Mouse (Mus musculus) cerebellum, postnatal 10 days (tissue): ENCODE data around the gene U2af1.
"Not testable (repeated sequence)": the region's sequence is repeated elsewhere in the genome, so short reads cannot be mapped to it uniquely, and the experiment has no call there.

ENCODE experiments used
- DNase-seq, 2 experiments: peaks; one replicate each; pipeline ENCODE4 v3.0.0; 2021; ENCODE audit warnings: mixed read lengths in 2 of 2

Gene U2af1

DNA sequence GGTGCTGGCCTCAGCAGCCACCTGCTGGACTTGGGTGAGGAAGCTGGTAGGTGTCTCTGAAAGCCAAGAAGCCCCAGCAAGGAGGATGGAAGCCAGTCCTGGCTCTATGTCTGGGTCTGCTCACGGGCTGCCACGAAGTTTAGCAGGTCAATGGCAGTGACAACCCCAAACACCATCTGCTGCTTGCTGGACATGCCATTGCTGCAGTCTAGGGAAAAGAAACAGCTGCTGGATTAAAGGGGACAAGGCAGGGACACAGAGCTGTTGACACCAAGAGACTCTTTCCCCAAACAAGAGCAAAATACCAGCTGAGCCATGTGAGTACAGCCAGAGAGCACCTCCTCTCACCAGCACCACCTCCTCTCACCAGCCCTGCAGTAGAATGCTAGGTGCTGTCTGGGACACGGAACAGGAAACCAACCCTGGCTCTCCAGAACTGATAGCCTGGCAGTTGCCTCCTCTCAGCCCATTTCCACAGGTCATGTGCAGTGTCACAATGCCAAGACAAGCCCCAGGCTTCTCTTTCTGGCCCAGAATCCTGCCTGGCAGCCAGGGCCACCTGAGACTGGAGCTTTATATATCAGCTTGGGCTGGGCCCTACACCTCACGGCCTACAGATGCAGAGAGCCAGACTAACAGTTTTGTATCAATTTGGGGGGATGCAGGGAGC, 45.5 kb downstream of the U2af1 start:
- DNase-seq = peak; percentile 47 to 53

- DNase-seq = no peak
Observed at GRCm38 (mm10) chr17:31609895-31610294, 48.8 kb downstream of the U2af1 start.

DNA sequence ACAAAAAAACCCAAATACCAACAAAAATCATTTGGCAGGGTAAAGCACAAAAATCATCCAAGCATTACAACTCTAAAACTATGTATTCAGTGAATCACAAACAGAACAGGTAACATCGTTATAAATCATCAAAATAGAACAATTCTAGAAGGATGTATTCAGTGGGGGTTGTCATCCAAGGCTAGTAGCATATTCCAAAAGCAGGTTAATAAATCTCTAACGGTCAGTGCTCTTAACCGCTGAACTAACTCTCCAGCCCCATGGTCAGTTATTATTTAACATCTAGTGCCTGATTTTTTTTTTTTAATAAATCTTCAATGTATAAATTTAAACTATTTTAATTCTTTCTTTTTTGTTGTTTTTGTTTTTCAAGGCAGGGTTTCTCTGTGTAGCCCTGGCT, 49.5 kb downstream of the U2af1 start:
- not testable (repeated sequence) for DNase-seq

GRCm38 (mm10) chr17:31607256-31607951, 51.3 kb downstream of the U2af1 start:
- no peak for DNase-seq

DNA sequence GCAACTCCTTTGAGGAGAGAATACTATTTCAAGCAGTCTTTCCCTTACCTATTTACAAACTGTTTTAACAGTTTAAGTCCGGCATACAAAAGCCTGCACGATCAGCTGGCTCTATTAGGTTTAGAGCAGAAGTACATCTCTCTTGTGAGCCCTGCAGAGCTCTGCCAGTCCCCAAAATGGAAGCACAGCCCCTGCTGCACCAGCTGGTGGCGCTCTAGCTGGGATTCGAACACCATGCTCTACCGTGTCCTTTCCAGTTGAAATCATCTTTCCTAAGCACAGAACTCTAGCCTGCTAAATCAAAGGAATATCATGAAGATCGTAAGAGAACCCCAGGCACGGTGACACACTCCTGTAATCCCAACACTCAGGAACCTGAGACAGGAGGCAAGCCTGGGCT, 52.3 kb downstream of the U2af1 start:
- peak in 1 of 2 experiments; percentile 33 for DNase-seq

GRCm38 (mm10) chr17:31598593-31598992, 60.1 kb downstream of the U2af1 start:
- no peak for DNase-seq

DNA sequence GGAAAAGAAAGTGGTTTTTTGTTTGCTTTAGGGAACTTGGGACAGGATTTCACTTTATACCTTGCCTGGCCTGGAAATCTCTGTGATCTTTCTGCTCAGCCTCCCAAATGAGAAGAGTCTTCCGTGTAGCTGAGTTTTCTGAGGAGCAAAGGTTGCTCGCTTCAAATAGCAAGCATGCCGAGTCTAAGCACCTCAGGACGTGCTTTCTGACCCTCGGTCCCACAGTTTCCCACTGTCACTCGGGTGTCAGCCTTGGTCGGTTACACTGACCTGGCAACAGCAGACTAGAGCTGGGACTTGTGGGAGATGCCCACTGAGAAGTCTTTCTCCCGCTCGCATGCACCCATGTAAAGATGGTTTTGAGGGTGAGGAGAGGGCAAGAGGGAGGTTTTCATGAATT, 60.7 kb downstream of the U2af1 start:
- DNase-seq = no peak
